Mouse (Mus musculus): ENCODE measurements around the gene Gm28038.

DNA sequence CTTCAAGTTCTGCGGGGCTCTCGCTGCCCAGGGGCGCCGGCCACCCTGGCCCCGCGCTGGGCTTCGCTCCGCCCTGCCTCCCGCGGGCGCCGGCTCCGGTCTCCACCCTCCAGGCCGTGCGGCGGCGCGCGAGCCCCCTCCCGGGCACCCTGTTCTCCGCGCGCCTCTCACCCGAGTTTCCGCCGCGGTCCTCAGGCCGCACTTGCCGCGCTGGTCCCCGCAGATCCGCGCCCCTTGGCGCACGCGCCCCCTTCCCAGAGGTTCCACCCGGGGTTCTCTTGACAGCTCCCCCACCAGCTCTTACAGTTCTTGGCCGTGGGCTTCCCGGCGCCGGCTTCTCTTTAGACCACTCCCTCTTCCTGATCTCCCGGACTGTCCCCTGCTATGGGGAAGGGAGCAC is 43.0 kb upstream of the Gm28038 start:
- peak; percentile 43 for TF ChIP-seq CTCF (IDR thresholded peaks at IDR 0.05)
- TF ChIP-seq POLR2A (IDR thresholded peaks at IDR 0.05; ENCODE audit: insufficient read depth, low read depth, low read length) = no peak; the same call in 1 of the 2 replicates
- no peak for TF ChIP-seq EP300 (IDR thresholded peaks at IDR 0.05; ENCODE audit: insufficient read depth, low read depth, low read length)
